Mouse (Mus musculus) embryonic facial prominence, embryonic 12.5 days (tissue): ENCODE measurements around the gene Ttc33. TPM values are rescaled to one million over a fixed set of nuclear protein-coding genes. Genes with fewer than 3 reads are reported as not detected.
"Not testable (repeated sequence)": the region's sequence is repeated elsewhere in the genome, so short reads cannot be mapped to it uniquely, and the experiment has no call there.

Experiments used
- ATAC-seq: fragments of 200-750 bp; cut with Nextera tagmentation; 2 replicates; pipeline ENCODE4 v1.8.0; 2017; ENCODE audit not compliant: insufficient number of reproducible peaks, insufficient read depth, low FRiP score, low TSS enrichment
- H3K27ac ChIP-seq: fragments of 300-500 bp; sonication (generic); 2 replicates; pipeline ENCODE4 v1.5.1; 2016; ENCODE audit warnings: mild to moderate bottlenecking
- H3K27me3 ChIP-seq: fragments of 300-500 bp; sonication (generic); 2 replicates; pipeline ENCODE4 v1.6.1; 2016; ENCODE audit warnings: mild to moderate bottlenecking, moderate library complexity
- H3K36me3 ChIP-seq: fragments of 300-500 bp; sonication (generic); 2 replicates; pipeline ENCODE4 v1.6.1; 2016; ENCODE audit warnings: mild to moderate bottlenecking
- H3K4me1 ChIP-seq: fragments of 300-500 bp; sonication (generic); 2 replicates; pipeline ENCODE4 v1.6.1; 2016
- H3K4me2 ChIP-seq: fragments of 300-500 bp; sonication (generic); replicated peaks from 2 replicates; pipeline ENCODE4 v1.6.1; 2016; ENCODE audit warnings: mild to moderate bottlenecking, moderate library complexity
- H3K4me3 ChIP-seq: fragments of 300-500 bp; sonication (generic); 2 replicates; pipeline ENCODE4 v1.5.1; 2016; ENCODE audit warnings: mild to moderate bottlenecking
- H3K9ac ChIP-seq: fragments of 300-500 bp; sonication (generic); 2 replicates; pipeline ENCODE4 v1.6.1; 2016; ENCODE audit warnings: mild to moderate bottlenecking, moderate library complexity
- H3K9me3 ChIP-seq: fragments of 300-500 bp; sonication (generic); 2 replicates; pipeline ENCODE4 v1.6.1; 2016; ENCODE audit warnings: mild to moderate bottlenecking, moderate library complexity
- WGBS: fragments of 180-500 bp; shearing (Covaris S2); methylation state at CpG from one replicate; pipeline ENCODE4 v1.1.7; 2016; 5-methylcytosine and 5-hydroxymethylcytosine counted together
- polyA plus RNA-seq: library from polyadenylated mRNA; unstranded; fragments of >200 nt; fragmentation: Nextera tagmentation; extraction: Ambion mirVana; gene quantifications from 2 replicates; pipeline ENCODE4 v1.2.1, GENCODE M21; 2016

Gene Ttc33
- polyA plus RNA-seq, 1 experiment from 2014 or later: 42.6 TPM

- Histone ChIP-seq H3K9me3 (no peaks in the 10 kb centered on the region), H3K4me3 (no peak overlapping the region), H3K4me1 (peaks cover 13% of the 10 kb centered on the region), H3K9ac (no peak overlapping the region), H3K27me3 (no peaks in the 10 kb centered on the region), H3K4me2 (no peak overlapping the region), H3K27ac (no peak overlapping the region), H3K36me3 (peaks cover 10% of the 10 kb centered on the region; the same call in 1 of the 2 replicates)
- ATAC-seq: no peak
- 96% methylated on average over 1 of the region's 1 CpGs for WGBS
These were observed 2.7 kb downstream of the Ttc33 start for GRCm38 (mm10) chr15:5188029-5188428.

- Histone ChIP-seq H3K36me3 (peaks cover 10% of the 10 kb centered on the region; the same call in 1 of the 2 replicates), H3K27ac (no peak overlapping the region), H3K27me3 (no peaks in the 10 kb centered on the region), H3K9me3 (no peaks in the 10 kb centered on the region), H3K4me3 (no peak overlapping the region), H3K4me2 (no peak overlapping the region), H3K9ac (no peak overlapping the region), H3K4me1 (peaks cover 10% of the 10 kb centered on the region)
- 82% methylated on average over 10 of the region's 10 CpGs for WGBS
- no peak for ATAC-seq
These were observed 4.3 kb downstream of the Ttc33 start for GRCm38 (mm10) chr15:5189504-5190093.

DNA sequence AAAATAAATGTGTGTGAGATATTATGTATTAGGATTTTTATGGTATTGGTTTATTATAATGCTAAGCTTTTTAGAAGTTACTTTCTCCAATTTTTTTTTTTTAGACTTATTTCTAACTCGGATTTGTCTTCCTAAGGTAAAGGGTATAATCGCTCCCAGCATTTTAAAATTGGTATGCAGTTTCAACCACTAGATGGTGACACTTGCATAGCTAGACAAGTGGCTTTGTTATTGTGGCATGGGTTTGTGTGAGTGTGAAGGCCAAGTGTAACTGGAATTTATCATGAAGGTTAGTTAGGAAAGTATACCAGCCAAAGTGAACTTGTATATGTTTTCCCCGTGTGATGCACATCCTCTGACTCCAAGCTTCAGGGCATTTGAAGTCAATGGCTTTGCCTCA is 8.5 kb downstream of the Ttc33 start:
- Histone ChIP-seq H3K27ac (no peak overlapping the region), H3K4me2 (no peak overlapping the region), H3K36me3 (peaks cover 10% of the 10 kb centered on the region; the same call in 1 of the 2 replicates), H3K27me3 (no peaks in the 10 kb centered on the region), H3K9ac (no peak overlapping the region), H3K4me3 (no peak overlapping the region), H3K4me1 (no peaks in the 10 kb centered on the region), H3K9me3 (no peaks in the 10 kb centered on the region)
- 75% methylated on average over 3 of the region's 3 CpGs for WGBS
- no peak for ATAC-seq

DNA sequence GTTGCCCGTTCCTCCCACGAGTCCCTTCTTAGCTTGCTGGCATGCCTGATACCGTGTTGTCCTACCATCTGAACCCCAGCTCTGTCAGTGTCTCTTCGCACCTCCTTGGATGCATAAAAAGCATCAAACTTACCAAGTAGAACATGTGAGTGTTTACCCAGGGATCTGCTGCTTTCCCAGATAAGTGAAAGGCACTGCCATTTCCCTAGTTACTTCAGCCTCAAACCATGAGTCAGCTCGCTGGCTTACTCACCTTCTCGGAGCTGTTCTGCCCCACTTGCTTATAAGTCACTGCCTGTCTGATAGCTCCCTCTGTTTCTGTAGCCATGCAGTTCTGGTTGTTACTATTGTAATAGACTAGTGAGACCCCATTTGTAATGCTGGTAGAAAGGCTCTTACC is 9.1 kb downstream of the Ttc33 start:
- Histone ChIP-seq H3K36me3 (peaks cover 10% of the 10 kb centered on the region; the same call in 1 of the 2 replicates), H3K4me3 (no peak overlapping the region), H3K4me1 (no peaks in the 10 kb centered on the region), H3K27ac (no peak overlapping the region), H3K9me3 (no peaks in the 10 kb centered on the region), H3K9ac (no peak overlapping the region), H3K4me2 (no peak overlapping the region), H3K27me3 (no peaks in the 10 kb centered on the region)
- WGBS: 85% methylated on average over 6 of the region's 6 CpGs
- ATAC-seq: no peak

DNA sequence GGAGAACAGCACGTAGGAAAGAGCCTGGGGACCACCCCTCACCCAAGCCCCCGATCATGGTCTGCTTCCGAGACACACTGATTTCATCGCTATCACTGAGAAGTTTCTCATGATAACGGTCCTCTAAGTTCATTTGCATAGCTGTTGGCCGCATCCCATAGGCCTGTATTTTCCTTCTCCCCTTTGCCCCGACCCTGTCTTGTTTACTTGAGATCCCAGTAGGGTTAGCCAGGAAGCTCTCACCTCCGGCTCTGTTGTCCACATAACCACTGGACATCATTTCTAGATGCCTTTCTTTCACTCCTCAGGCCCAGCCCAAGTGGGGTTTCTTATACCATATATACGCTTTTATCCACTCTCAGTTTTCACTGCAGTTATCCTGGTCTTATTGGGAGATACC is 9.6 kb downstream of the Ttc33 start:
- WGBS: 88% methylated on average over 9 of the region's 9 CpGs
- H3K9ac ChIP-seq: no peak overlapping the region
- ATAC-seq: no peak
- H3K4me1 ChIP-seq: no peaks in the 10 kb centered on the region
- H3K9me3 ChIP-seq: no peaks in the 10 kb centered on the region
- H3K36me3 ChIP-seq: peaks cover 11% of the 10 kb centered on the region; the same call in 1 of the 2 replicates
- no peak overlapping the region for H3K4me2 ChIP-seq
- H3K4me3 ChIP-seq: no peak overlapping the region
- H3K27ac ChIP-seq: no peak overlapping the region
- no peaks in the 10 kb centered on the region for H3K27me3 ChIP-seq

- Histone ChIP-seq H3K27me3 (no peaks in the 10 kb centered on the region), H3K9me3 (no peaks in the 10 kb centered on the region), H3K4me2 (no peak overlapping the region), H3K4me1 (no peaks in the 10 kb centered on the region), H3K27ac (no peak overlapping the region), H3K4me3 (no peak overlapping the region), H3K36me3 (0 out of 2 replicates have a peak, but pooled peaks cover 8% of the 10 kb centered on the region), H3K9ac (no peak overlapping the region)
- no peak for ATAC-seq
- WGBS: 72% methylated on average over 4 of the region's 4 CpGs
These were observed 10.7 kb downstream of the Ttc33 start for GRCm38 (mm10) chr15:5195987-5196514.

DNA sequence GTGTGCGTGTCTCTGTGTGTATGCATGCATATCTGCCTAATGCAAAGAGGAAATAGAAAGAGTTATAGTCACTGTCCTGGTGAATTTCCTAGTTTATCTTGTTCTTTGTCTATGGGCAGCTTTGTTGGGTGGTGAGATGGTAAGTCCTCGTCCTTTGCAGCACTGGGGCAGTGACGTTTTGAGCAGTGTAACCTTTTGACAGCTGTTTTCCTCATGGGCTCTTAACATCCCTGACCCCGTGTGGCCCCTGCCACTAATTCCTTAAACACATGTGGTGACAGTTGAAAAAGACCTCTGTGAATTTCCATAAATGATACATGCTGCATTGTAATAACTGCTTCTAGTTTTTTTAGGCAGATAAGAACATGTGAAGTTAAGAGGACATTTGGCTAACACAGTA is 11.4 kb downstream of the Ttc33 start:
- H3K9me3 ChIP-seq: no peaks in the 10 kb centered on the region
- WGBS: 46% methylated on average over 4 of the region's 4 CpGs
- ATAC-seq: no peak
- no peak overlapping the region for H3K9ac ChIP-seq
- 0 out of 2 replicates have a peak, but pooled peaks cover 8% of the 10 kb centered on the region for H3K36me3 ChIP-seq
- H3K4me3 ChIP-seq: no peak overlapping the region
- H3K27me3 ChIP-seq: no peaks in the 10 kb centered on the region
- no peaks in the 10 kb centered on the region for H3K4me1 ChIP-seq
- H3K4me2 ChIP-seq: no peak overlapping the region
- no peak overlapping the region for H3K27ac ChIP-seq

GRCm38 (mm10) chr15:5205222-5205621 is 19.9 kb downstream of the Ttc33 start:
- Histone ChIP-seq H3K4me1 (no peaks in the 10 kb centered on the region), H3K9me3 (no peaks in the 10 kb centered on the region), H3K27ac (no peak overlapping the region), H3K4me2 (no peak overlapping the region), H3K27me3 (no peaks in the 10 kb centered on the region), H3K4me3 (no peak overlapping the region), H3K36me3 (peaks cover 7% of the 10 kb centered on the region; the same call in 1 of the 2 replicates), H3K9ac (no peak overlapping the region)
- ATAC-seq: no peak
- WGBS: 85% methylated on average over 9 of the region's 9 CpGs

- no peak overlapping the region for H3K9ac ChIP-seq
- no peaks in the 10 kb centered on the region for H3K4me1 ChIP-seq
- 98% methylated on average over 3 of the region's 3 CpGs for WGBS
- no peaks in the 10 kb centered on the region for H3K9me3 ChIP-seq
- no peak overlapping the region for H3K4me2 ChIP-seq
- no peak for ATAC-seq
- H3K36me3 ChIP-seq: peaks cover 12% of the 10 kb centered on the region
- no peaks in the 10 kb centered on the region for H3K27me3 ChIP-seq
- no peak overlapping the region for H3K27ac ChIP-seq
- H3K4me3 ChIP-seq: no peak overlapping the region
These were observed 23.8 kb downstream of the Ttc33 start for GRCm38 (mm10) chr15:5209116-5209515.

GRCm38 (mm10) chr15:5220491-5220890 is 35.2 kb downstream of the Ttc33 start:
- Histone ChIP-seq H3K4me3 (no peak overlapping the region), H3K27me3 (no peaks in the 10 kb centered on the region), H3K27ac (no peak overlapping the region), H3K4me2 (no peak overlapping the region), H3K9me3 (no peaks in the 10 kb centered on the region), H3K4me1 (no peaks in the 10 kb centered on the region), H3K9ac (no peak overlapping the region), H3K36me3 (0 out of 2 replicates have a peak, but pooled peaks cover 3% of the 10 kb centered on the region)
- WGBS: 92% methylated on average over 6 of the region's 6 CpGs
- no peak for ATAC-seq

GRCm38 (mm10) chr15:5230746-5231145 is 45.4 kb downstream of the Ttc33 start:
- H3K9me3 ChIP-seq, H3K4me3 ChIP-seq, H3K27ac ChIP-seq, H3K9ac ChIP-seq, H3K4me2 ChIP-seq, ATAC-seq, H3K36me3 ChIP-seq, H3K27me3 ChIP-seq, H3K4me1 ChIP-seq: not testable (repeated sequence)
- 81% methylated on average over 10 of the region's 10 CpGs for WGBS

DNA sequence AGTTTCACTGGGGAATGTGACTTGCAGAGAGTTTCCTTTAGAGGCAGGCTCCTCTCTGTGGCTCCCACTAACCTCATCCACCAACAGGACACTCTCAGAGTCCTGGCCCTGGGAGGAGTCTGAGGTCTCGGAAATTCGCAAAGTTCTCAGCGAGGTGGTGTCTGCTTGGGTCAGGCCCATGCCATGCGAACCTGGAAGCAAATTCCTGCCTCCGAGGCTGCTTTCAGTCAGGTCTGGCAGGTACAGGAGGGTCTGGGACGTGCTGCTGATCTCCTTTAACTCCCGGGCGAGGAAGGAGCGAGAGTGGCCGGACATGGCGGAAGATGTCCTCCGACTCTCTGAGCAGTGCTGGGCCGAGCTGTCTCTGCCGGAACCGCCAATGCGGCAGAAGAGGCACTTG is 49.3 kb downstream of the Ttc33 start:
- Histone ChIP-seq H3K4me1 (no peaks in the 10 kb centered on the region), H3K36me3 (no peaks in the 10 kb centered on the region)
- ATAC-seq: no peak

More for the DNA sequence above, 49.3 kb downstream of the Ttc33 start:
- Histone ChIP-seq H3K9me3 (no peaks in the 10 kb centered on the region), H3K27ac (no peak overlapping the region), H3K9ac (no peak overlapping the region), H3K4me3 (no peak overlapping the region), H3K4me2 (no peak overlapping the region), H3K27me3 (no peaks in the 10 kb centered on the region)
- WGBS: 78% methylated on average over 16 of the region's 16 CpGs
